Mouse (Mus musculus) forebrain, embryonic 13.5 days (tissue): Measurements from ENCODE around the gene Cpxm1. TPM values are rescaled to one million over a fixed set of nuclear protein-coding genes. Genes with fewer than 3 reads are reported as not detected.

ENCODE experiments used
- ATAC-seq: fragments of 200-750 bp; cut with Nextera tagmentation; 2 replicates; pipeline ENCODE4 v1.8.0; 2017
- H3K27ac ChIP-seq: fragments of 300-500 bp; sonication (generic); 2 replicates; pipeline ENCODE4 v1.5.1; 2015; ENCODE audit warnings: inconsistent platforms, mild to moderate bottlenecking, moderate library complexity
- H3K27me3 ChIP-seq: fragments of 300-500 bp; sonication (generic); 2 replicates; pipeline ENCODE4 v1.6.1; 2015; ENCODE audit warnings: mild to moderate bottlenecking, inconsistent platforms
- H3K36me3 ChIP-seq: fragments of 300-500 bp; sonication (generic); 2 replicates; pipeline ENCODE4 v1.6.1; 2015; ENCODE audit warnings: mild to moderate bottlenecking, inconsistent platforms; ENCODE audit not compliant: poor library complexity, severe bottlenecking
- H3K4me1 ChIP-seq: fragments of 300-500 bp; sonication (generic); 2 replicates; pipeline ENCODE4 v1.6.1; 2015; ENCODE audit warnings: inconsistent platforms
- H3K4me2 ChIP-seq: fragments of 300-500 bp; sonication (generic); 2 replicates; pipeline ENCODE4 v1.6.1; 2015; ENCODE audit warnings: inconsistent platforms, mild to moderate bottlenecking, moderate library complexity
- H3K4me3 ChIP-seq: fragments of 300-500 bp; sonication (generic); 2 replicates; pipeline ENCODE4 v1.5.1; 2015; ENCODE audit warnings: mild to moderate bottlenecking, inconsistent platforms
- H3K9ac ChIP-seq: fragments of 300-500 bp; sonication (generic); 2 replicates; pipeline ENCODE4 v1.6.1; 2015; ENCODE audit warnings: mild to moderate bottlenecking, inconsistent platforms
- H3K9me3 ChIP-seq: fragments of 300-500 bp; sonication (generic); replicated peaks from 2 replicates; pipeline ENCODE4 v1.6.1; 2016; ENCODE audit warnings: inconsistent platforms
- WGBS: fragments of 180-500 bp; shearing (Covaris S2); methylation state at CpG from one replicate; pipeline ENCODE4 v1.1.7; 2015; 5-methylcytosine and 5-hydroxymethylcytosine counted together
- polyA plus RNA-seq: library from polyadenylated mRNA; unstranded; fragments of >200 nt; fragmentation: Nextera tagmentation; extraction: Ambion mirVana; gene quantifications from 2 replicates; pipeline ENCODE4 v1.2.1, GENCODE M21; 2015

Gene Cpxm1
- polyA plus RNA-seq, 1 experiment from 2014 or later = 12.3 TPM

DNA sequence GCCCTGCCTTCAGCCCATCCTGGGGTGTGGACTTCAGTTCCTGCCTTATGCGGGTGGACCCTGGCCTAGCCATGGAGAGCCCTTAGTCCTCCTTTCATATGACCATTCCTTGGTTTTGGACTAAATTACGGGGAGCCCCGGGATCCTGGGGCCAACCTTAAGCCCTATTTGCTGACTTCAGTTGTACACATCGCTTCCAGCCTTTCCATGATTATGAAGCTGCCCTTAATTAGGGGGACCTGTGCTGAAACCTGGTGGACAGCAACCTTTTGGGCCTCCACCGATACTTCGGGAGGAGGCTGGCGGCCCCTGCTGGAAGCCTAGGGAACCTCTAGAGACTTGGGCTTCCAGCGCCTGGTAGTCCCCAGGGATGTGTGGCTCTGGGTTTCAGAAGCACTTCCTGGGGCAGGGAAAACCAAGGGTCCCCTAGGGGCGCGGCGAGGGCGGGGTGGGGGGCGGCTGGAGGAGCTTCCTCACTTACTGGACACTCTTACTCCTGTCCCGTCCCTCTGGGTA is 34.8 kb downstream of the Cpxm1 start:
- no peak overlapping the region for H3K27ac ChIP-seq
- no peaks in the 10 kb centered on the region for H3K9me3 ChIP-seq
- H3K27me3 ChIP-seq = peaks cover 65% of the 10 kb centered on the region
- no peaks in the 10 kb centered on the region for H3K36me3 ChIP-seq
- H3K4me2 ChIP-seq = peak overlapping the region; percentile 24
- 1% methylated on average over 14 of the region's 14 CpGs for WGBS
- H3K4me1 ChIP-seq = peaks cover 36% of the 10 kb centered on the region
- H3K9ac ChIP-seq = peak overlapping the region; percentile 21; the same call in 1 of the 2 replicates
- peak; percentile 66; the same call in 1 of the 2 replicates for ATAC-seq
- H3K4me3 ChIP-seq = peak overlapping the region; percentile 4; the same call in 1 of the 2 replicates

DNA sequence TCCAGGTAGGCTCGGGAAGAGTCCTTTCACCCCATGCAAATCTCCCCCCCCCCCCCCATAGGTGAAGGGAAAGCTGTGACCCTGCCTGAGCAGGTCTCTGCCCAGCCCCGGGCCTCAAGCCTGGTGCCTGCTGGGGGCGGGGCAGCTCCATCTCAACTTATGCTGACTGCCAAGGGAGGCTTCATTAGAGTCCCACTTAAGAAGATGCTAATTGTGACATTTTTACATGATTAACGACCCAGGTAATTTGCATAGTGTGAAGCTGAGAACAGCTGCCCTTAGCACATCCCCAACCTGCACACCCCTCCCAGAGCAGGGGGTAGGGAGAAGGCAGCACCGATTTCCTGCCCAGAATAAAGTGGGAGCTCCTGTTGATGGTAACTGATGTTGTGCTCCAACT is 38.5 kb downstream of the Cpxm1 start:
- Histone ChIP-seq H3K9ac (no peak overlapping the region), H3K4me1 (peaks cover 34% of the 10 kb centered on the region), H3K27me3 (peaks cover 45% of the 10 kb centered on the region), H3K36me3 (no peaks in the 10 kb centered on the region), H3K4me2 (no peak overlapping the region), H3K27ac (no peak overlapping the region; the same call in 1 of the 2 replicates), H3K9me3 (no peaks in the 10 kb centered on the region), H3K4me3 (no peak overlapping the region)
- ATAC-seq = peak; percentile 75
- 16% methylated on average over 5 of the region's 5 CpGs for WGBS

DNA sequence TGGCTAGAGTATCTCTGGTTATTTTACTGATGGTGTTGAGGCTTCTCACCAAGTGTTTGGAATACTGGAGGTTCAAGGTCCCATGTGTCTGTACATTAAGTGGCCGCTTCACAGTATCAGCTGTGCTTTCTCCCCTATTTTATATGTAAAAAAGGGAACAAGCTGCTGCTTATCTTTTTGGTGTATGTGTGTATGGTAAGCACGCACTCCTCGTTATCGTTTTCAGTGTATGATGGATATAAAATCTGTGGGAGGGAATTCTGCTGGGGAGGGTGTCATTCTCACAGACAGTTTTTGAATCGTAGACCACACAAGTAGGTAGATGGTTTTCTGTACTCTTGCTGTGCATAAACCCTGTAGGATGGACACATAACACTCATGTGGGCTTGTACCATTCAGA is 39.8 kb downstream of the Cpxm1 start:
- Histone ChIP-seq H3K4me3 (no peak overlapping the region), H3K9me3 (no peaks in the 10 kb centered on the region), H3K9ac (no peak overlapping the region), H3K27me3 (peaks cover 32% of the 10 kb centered on the region), H3K27ac (no peak overlapping the region), H3K4me2 (no peak overlapping the region), H3K36me3 (no peaks in the 10 kb centered on the region), H3K4me1 (peaks cover 45% of the 10 kb centered on the region)
- no peak for ATAC-seq
- 90% methylated on average over 5 of the region's 5 CpGs for WGBS

DNA sequence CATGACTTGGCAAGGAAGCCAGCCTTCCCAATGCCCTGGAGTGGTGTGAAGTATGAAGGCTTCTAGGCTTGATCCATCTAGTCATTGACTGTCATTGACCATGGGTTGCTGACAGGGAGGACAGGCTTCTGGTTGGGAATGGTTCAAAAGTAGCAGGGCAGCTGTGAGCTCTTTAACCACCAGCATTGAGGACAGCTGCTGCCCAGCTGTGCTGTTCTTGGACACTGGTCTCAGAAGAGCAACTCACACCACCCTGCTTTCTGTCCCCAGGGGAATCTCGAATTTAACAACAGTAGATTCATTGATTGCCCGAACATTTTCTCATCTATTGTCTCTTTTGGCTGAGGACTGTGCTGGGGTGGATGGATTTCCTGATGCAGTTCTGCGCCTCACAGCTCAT is 43.5 kb downstream of the Cpxm1 start:
- H3K9me3 ChIP-seq = no peaks in the 10 kb centered on the region
- 78% methylated on average over 3 of the region's 3 CpGs for WGBS
- H3K4me3 ChIP-seq = no peak overlapping the region
- H3K9ac ChIP-seq = no peak overlapping the region
- no peak for ATAC-seq
- H3K36me3 ChIP-seq = no peaks in the 10 kb centered on the region
- peaks cover 40% of the 10 kb centered on the region for H3K4me1 ChIP-seq
- H3K4me2 ChIP-seq = no peak overlapping the region
- H3K27me3 ChIP-seq = no peaks in the 10 kb centered on the region
- no peak overlapping the region for H3K27ac ChIP-seq

DNA sequence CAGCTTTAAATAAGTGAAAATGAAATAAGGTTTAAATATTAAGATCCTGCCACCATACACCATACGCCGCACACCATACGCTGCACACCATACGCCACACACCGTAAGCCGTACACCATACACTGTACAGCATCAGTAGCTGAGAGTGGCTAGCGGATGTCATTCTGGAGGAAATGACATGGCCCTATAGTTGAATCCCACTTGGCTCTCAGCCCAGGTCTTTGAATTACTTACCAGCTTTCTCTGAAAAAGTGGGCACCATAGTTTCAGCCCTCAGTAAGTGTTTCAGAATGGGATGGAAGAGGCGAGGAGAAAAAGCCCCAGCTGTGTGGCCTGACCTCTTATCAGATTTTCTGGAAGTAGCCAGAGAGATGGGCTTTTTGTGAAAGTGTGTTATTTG is 44.0 kb downstream of the Cpxm1 start:
- ATAC-seq = no peak
- Histone ChIP-seq H3K4me1 (peaks cover 36% of the 10 kb centered on the region), H3K27ac (peak overlapping the region; percentile 85; the same call in 1 of the 2 replicates), H3K27me3 (no peaks in the 10 kb centered on the region), H3K9ac (no peak overlapping the region), H3K4me2 (no peak overlapping the region), H3K9me3 (no peaks in the 10 kb centered on the region), H3K36me3 (no peaks in the 10 kb centered on the region), H3K4me3 (no peak overlapping the region)
- WGBS = 83% methylated on average over 8 of the region's 8 CpGs

DNA sequence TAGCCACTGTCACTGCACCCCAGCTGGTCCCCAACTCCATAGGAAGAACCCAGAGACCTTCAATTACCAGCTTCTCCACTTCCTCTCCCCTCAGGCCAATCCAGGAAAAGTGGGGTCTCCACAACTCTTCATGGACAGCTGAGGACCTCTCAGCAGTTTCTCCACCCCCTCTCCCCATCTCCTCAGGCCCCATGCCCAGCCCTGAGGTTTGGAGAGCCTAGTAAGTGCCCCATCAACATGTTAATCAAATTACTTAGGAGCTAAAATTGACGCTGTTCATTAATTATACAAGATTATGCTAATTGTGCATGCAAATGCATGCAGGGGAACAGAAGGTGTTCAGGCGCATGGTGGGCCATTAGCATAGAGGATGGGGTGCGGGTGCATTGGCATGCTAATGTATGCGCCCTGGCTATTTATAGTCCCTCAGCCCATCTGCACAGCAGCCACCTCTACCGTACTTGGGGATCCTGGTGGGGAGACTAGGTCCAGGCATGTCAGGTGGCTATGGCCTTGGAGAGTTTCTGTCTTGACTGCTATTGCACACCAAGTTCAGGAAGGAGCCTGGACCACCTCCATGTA is 45.5 kb downstream of the Cpxm1 start:
- Histone ChIP-seq H3K9ac (no peak overlapping the region), H3K9me3 (no peaks in the 10 kb centered on the region), H3K27me3 (no peaks in the 10 kb centered on the region), H3K4me3 (no peak overlapping the region), H3K4me2 (no peak overlapping the region), H3K36me3 (no peaks in the 10 kb centered on the region), H3K27ac (peak overlapping the region; percentile 85), H3K4me1 (peaks cover 34% of the 10 kb centered on the region)
- peak; percentile 99 for ATAC-seq
- WGBS = 15% methylated on average over 5 of the region's 5 CpGs

DNA sequence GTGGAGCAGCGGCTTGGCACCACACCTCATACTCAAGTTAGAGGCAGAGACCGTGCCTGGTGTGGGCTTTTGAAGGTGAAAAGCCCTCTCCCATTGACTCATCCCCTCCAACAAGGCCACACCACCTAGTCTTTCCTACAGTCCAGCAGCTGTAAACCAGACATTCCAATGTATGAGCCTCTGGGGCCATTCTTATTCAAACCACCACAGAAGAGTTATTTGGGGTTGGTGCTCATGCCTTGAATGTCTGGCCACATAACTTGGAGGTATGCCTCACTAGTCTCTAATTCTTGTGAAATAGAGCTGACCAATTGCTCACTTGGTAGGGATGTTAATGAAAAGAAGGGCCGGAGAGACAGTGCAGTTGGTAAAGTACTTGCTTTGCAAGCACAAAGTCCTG is 47.0 kb downstream of the Cpxm1 start:
- Histone ChIP-seq H3K4me3 (no peak overlapping the region), H3K9me3 (no peaks in the 10 kb centered on the region), H3K4me1 (peaks cover 34% of the 10 kb centered on the region), H3K9ac (no peak overlapping the region), H3K27ac (no peak overlapping the region), H3K36me3 (no peaks in the 10 kb centered on the region), H3K27me3 (no peaks in the 10 kb centered on the region), H3K4me2 (no peak overlapping the region)
- no peak for ATAC-seq
- 90% methylated on average over 3 of the region's 3 CpGs for WGBS

DNA sequence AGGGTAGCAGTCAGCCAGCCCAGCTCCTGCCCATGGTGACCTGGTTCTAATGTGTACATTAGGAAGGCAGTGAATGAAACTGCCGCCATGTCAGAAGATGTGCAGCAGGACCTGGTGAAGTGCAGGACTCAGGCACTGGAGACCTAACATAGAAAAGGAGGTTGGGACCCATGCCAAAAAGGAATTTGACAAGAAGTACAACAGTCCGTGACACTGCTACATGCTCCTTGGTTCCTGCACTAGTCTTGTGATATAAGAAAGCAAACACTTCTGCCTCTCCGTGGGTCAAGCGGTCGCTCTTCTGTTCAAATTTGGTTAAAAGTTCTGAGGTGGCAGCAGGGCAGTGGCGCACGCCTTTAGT is 56.2 kb downstream of the Cpxm1 start:
- Histone ChIP-seq H3K27ac (no peak overlapping the region), H3K36me3 (no peaks in the 10 kb centered on the region), H3K9me3 (no peaks in the 10 kb centered on the region), H3K27me3 (no peaks in the 10 kb centered on the region), H3K9ac (no peak overlapping the region), H3K4me3 (no peak overlapping the region), H3K4me1 (no peaks in the 10 kb centered on the region), H3K4me2 (no peak overlapping the region)
- ATAC-seq = no peak
- WGBS = 91% methylated on average over 7 of the region's 7 CpGs

Other genes with a start within 250 kb of the Cpxm1 start
- 590 and 601 TPM in 2 replicates for gene Snrpb, start 218.2 kb downstream of the Cpxm1 start, polyA plus RNA-seq
- not detected in 2 replicates for gene Tmc2, start 202.4 kb downstream of the Cpxm1 start, polyA plus RNA-seq
- gene Nop56, start 123.1 kb downstream of the Cpxm1 start, polyA plus RNA-seq = 288 and 308 TPM in 2 replicates
- 153 and 172 TPM in 2 replicates for gene Idh3b, start 113.0 kb downstream of the Cpxm1 start, polyA plus RNA-seq
- 2.1 and 2.6 TPM in 2 replicates for gene Ebf4, start 102.4 kb downstream of the Cpxm1 start, polyA plus RNA-seq
- 0.09 and 0.34 TPM in 2 replicates for gene Gm28372, start 7.7 kb upstream of the Cpxm1 start, polyA plus RNA-seq
- gene 1700020A23Rik, start 7.7 kb upstream of the Cpxm1 start, polyA plus RNA-seq = 0.25 and 0.48 TPM in 2 replicates
- not detected in 2 replicates for gene Tmem239, start 8.9 kb upstream of the Cpxm1 start, polyA plus RNA-seq
- 125 and 130 TPM in 2 replicates for gene Vps16, start 26.8 kb upstream of the Cpxm1 start, polyA plus RNA-seq
- gene Pced1a, start 27.1 kb upstream of the Cpxm1 start, polyA plus RNA-seq = 9.0 and 10.2 TPM in 2 replicates
- gene Ptpra, start 52.7 kb upstream of the Cpxm1 start, polyA plus RNA-seq = 120 and 122 TPM in 2 replicates
- gene Mrps26, start 166.2 kb upstream of the Cpxm1 start, polyA plus RNA-seq = 73.3 and 82.9 TPM in 2 replicates
- not detected in 2 replicates for gene Oxt, start 178.6 kb upstream of the Cpxm1 start, polyA plus RNA-seq
- 1.2 and 1.8 TPM in 2 replicates for gene Avp, start 185.0 kb upstream of the Cpxm1 start, polyA plus RNA-seq
- 14.7 and 14.8 TPM in 2 replicates for gene Fastkd5, start 232.5 kb upstream of the Cpxm1 start, polyA plus RNA-seq
- 13.0 and 15.5 TPM in 2 replicates for gene Ubox5, start 232.5 kb upstream of the Cpxm1 start, polyA plus RNA-seq
- 5.0 and 5.8 TPM in 2 replicates for gene Lzts3, start 245.2 kb upstream of the Cpxm1 start, polyA plus RNA-seq